Mouse (Mus musculus) natural killer cell, adult 2 months (primary cell): ENCODE results near the gene Nbeal2.
"Not testable (repeated sequence)": the region's sequence is repeated elsewhere in the genome, so short reads cannot be mapped to it uniquely, and the experiment has no call there.

Experiments
- DNase-seq, 2 experiments: peaks; one replicate each; pipeline ENCODE4 v3.0.0; 2022; ENCODE audit warnings: low spot score in 2 of 2

The Nbeal2 gene

GRCm38 (mm10) chr9:110653655-110654461 lies at the start of gene Nbeal2:
Gene Nbeal2, minus strand, starts transcription at chr9:110654161.
- peak; percentile 93 to 98 for DNase-seq

- DNase-seq = no peak
Observed at GRCm38 (mm10) chr9:110702848-110703247, 48.9 kb upstream of the Nbeal2 start.

- no peak for DNase-seq
Observed at GRCm38 (mm10) chr9:110701114-110702032, 47.4 kb upstream of the Nbeal2 start.

GRCm38 (mm10) chr9:110699574-110699973 lies 45.6 kb upstream of the Nbeal2 start:
- no peak for DNase-seq

- DNase-seq = no peak
Observed at GRCm38 (mm10) chr9:110697465-110697864, 43.5 kb upstream of the Nbeal2 start.

GRCm38 (mm10) chr9:110696427-110696826 lies 42.5 kb upstream of the Nbeal2 start:
- DNase-seq = no peak

GRCm38 (mm10) chr9:110695165-110695755 lies 41.3 kb upstream of the Nbeal2 start:
- no peak for DNase-seq

- no peak for DNase-seq
Observed at GRCm38 (mm10) chr9:110689261-110689779, 35.4 kb upstream of the Nbeal2 start.

GRCm38 (mm10) chr9:110687846-110688245 lies 33.9 kb upstream of the Nbeal2 start:
- no peak for DNase-seq

GRCm38 (mm10) chr9:110687061-110687460 lies 33.1 kb upstream of the Nbeal2 start:
- no peak for DNase-seq

- no peak for DNase-seq
Observed at GRCm38 (mm10) chr9:110686472-110686871, 32.5 kb upstream of the Nbeal2 start.

- no peak for DNase-seq
Observed at GRCm38 (mm10) chr9:110685591-110685990, 31.6 kb upstream of the Nbeal2 start.

- no peak for DNase-seq
Observed at GRCm38 (mm10) chr9:110685187-110685586, 31.2 kb upstream of the Nbeal2 start.

GRCm38 (mm10) chr9:110684100-110684831 lies 30.3 kb upstream of the Nbeal2 start:
- no peak for DNase-seq

- no peak for DNase-seq
Observed at GRCm38 (mm10) chr9:110683574-110684099, 29.7 kb upstream of the Nbeal2 start.

GRCm38 (mm10) chr9:110682697-110683096 lies 28.7 kb upstream of the Nbeal2 start:
- not testable (repeated sequence) for DNase-seq

- no peak for DNase-seq
Observed at GRCm38 (mm10) chr9:110682255-110682654, 28.3 kb upstream of the Nbeal2 start.

GRCm38 (mm10) chr9:110681817-110682216 lies 27.9 kb upstream of the Nbeal2 start:
- no peak for DNase-seq

- no peak for DNase-seq
Observed at GRCm38 (mm10) chr9:110680736-110681507, 27.0 kb upstream of the Nbeal2 start.

- no peak for DNase-seq
Observed at GRCm38 (mm10) chr9:110678886-110679285, 24.9 kb upstream of the Nbeal2 start.
